Mouse (Mus musculus): ENCODE data around the gene Tshb. TPM values are rescaled to one million over a fixed set of nuclear protein-coding genes. Genes with fewer than 3 reads are reported as not detected.

The Tshb gene
- polyA plus RNA-seq, 1 experiment from 2014 or later: 0.04 TPM

- DNase-seq (ENCODE audit: low spot score) (no peak), ATAC-seq (replicated peaks; ENCODE audit: insufficient number of reproducible peaks, low FRiP score, low TSS enrichment, low read depth) (no peak)
- Histone ChIP-seq H3K4me3 (ENCODE audit: low read depth, low read length) (no peak overlapping the region), H3K27me3 (ENCODE audit: control insufficient read depth, insufficient read depth, low read length) (no peaks in the 10 kb centered on the region), H3K4me2 (ENCODE audit: low read depth, low read length) (no peak overlapping the region), H3K9me3 (replicated peaks; ENCODE audit: control insufficient read depth, low read length) (no peaks in the 10 kb centered on the region), H3K9ac (replicated peaks; ENCODE audit: low read length) (no peak overlapping the region), H3K27ac (replicated peaks; ENCODE audit: low read depth, low read length) (no peak overlapping the region), H3K36me3 (replicated peaks; ENCODE audit: control insufficient read depth, insufficient read depth, low read depth, low read length) (no peaks in the 10 kb centered on the region), H3K4me1 (ENCODE audit: control insufficient read depth, insufficient read depth, low read length) (no peaks in the 10 kb centered on the region; the same call in 1 of the 2 replicates)
- WGBS: 56% methylated on average over 5 of the region's 5 CpGs
Measured at GRCm38 (mm10) chr3:102729416-102729815, 53.1 kb downstream of the Tshb start.

Other genes with a start within 250 kb of the Tshb start
- 9.0 and 9.7 TPM in 2 replicates for gene Tspan2, start 48.2 kb downstream of the Tshb start, polyA plus RNA-seq (2014; fragmentation: Nextera tagmentation; extraction: Ambion mirVana)
- not detected in 2 replicates for gene Sycp1, start 153.4 kb upstream of the Tshb start, polyA plus RNA-seq (2014; fragmentation: Nextera tagmentation; extraction: Ambion mirVana)
- 0.15 and 0.20 TPM in 2 replicates for gene Nr1h5, start 181.4 kb upstream of the Tshb start, polyA plus RNA-seq (2014; fragmentation: Nextera tagmentation; extraction: Ambion mirVana)
- gene Sike1, start 213.0 kb upstream of the Tshb start, polyA plus RNA-seq (2014; fragmentation: Nextera tagmentation; extraction: Ambion mirVana): 71.2 and 76.7 TPM in 2 replicates
- 530 and 576 TPM in 2 replicates for gene Csde1, start 237.7 kb upstream of the Tshb start, polyA plus RNA-seq (2014; fragmentation: Nextera tagmentation; extraction: Ambion mirVana)

All from embryonic facial prominence, embryonic 11.5 days (tissue).